In genomic region chr9:44610371-44610770, GRCm38 (mm10) we compare ENCODE assay signal across 27 mouse cellular contexts. TPM values are rescaled to one million over a fixed set of nuclear protein-coding genes. Genes with fewer than 3 reads are reported as not detected.
A peak's percentile ranks its signal among the peaks of the same experiment; 100 is the strongest.
DNase-seq lines count a peak whose midpoint lies in the region; ATAC-seq and TF ChIP-seq lines count a peak whose summit lies in the region.
"Had no signal": no experiment of that assay in that cellular context is flagged by ENCODE, and none has a peak within 500 bp of the region (broad histone marks: within the 10 kb centered on the region; RNA-seq: fewer than 3 reads in every experiment).

No protein-coding gene starts in this region.

- peaks cover 22% of the 10 kb centered on the region for H3K4me1 ChIP-seq in G1E (ENCODE audit: insufficient read depth, low read depth, low read length)
- H3K4me1 ChIP-seq in midbrain, embryonic 10.5 days: peaks cover 29% of the 10 kb centered on the region

- WGBS in midbrain, embryonic 10.5 days: 98% methylated on average over 25 of the region's 25 CpGs

- H3K4me3 ChIP-seq in G1E (ENCODE audit: low read depth, low read length): peak overlapping the region; percentile 13; the same call in 1 of the 2 replicates
- H3K4me3 ChIP-seq in midbrain, embryonic 10.5 days: no peak overlapping the region
- H3K4me3 ChIP-seq: embryonic facial prominence, embryonic 13.5 days; embryonic facial prominence, embryonic 15.5 days; erythroblast, embryonic 14.5 days; forebrain, embryonic 10.5 days; forebrain, embryonic 12.5 days had no signal

- no peak overlapping the region for H3K27ac ChIP-seq in midbrain, embryonic 10.5 days (replicated peaks)
- H3K27ac ChIP-seq: embryonic facial prominence, embryonic 13.5 days; embryonic facial prominence, embryonic 15.5 days; forebrain, embryonic 10.5 days; forebrain, embryonic 12.5 days had no signal

- no peaks in the 10 kb centered on the region for H3K9me3 ChIP-seq in G1E (replicated peaks)
- H3K9me3 ChIP-seq in midbrain, embryonic 10.5 days (replicated peaks): peaks cover 4% of the 10 kb centered on the region; the same call in 1 of the 2 replicates
- H3K9me3 ChIP-seq: embryonic facial prominence, embryonic 13.5 days; embryonic facial prominence, embryonic 15.5 days; forebrain, embryonic 10.5 days; forebrain, embryonic 12.5 days had no signal

- no peak for TF ChIP-seq CTCF in G1E (IDR thresholded peaks at IDR 0.05; ENCODE audit: low read depth, low read length)

- peaks cover 71% of the 10 kb centered on the region for H3K36me3 ChIP-seq in G1E (replicated peaks)
- H3K36me3 ChIP-seq in midbrain, embryonic 10.5 days: peaks cover 86% of the 10 kb centered on the region

- peak; percentile 88 for DNase-seq in heart, adult 11 months
- no peak for DNase-seq in heart, adult 18-20 months
- peak; percentile 59 for DNase-seq in ES-CJ7 (ENCODE audit: low read depth, low spot score)
- DNase-seq in G1E (ENCODE audit: low spot score): no peak
- DNase-seq in ZHBTc4 (ENCODE audit: low read depth, low spot score): peak; percentile 70
- no peak for DNase-seq in midbrain, embryonic 10.5 days (ENCODE audit: low spot score)
- no peak for DNase-seq in gastrocnemius, adult 8-10 months (ENCODE audit: low spot score in 2 of 2)
- no peak for DNase-seq in adrenal gland, postnatal 25 days
- DNase-seq: adrenal gland, adult 2 months; adrenal gland, postnatal 10 days; adrenal gland, postnatal 36 days; B cell, adult 2 months; cerebellum, adult 11-12 months; cerebellum, adult 2 months; cerebellum, adult 9-10 months; cerebellum, postnatal 25 days; embryo, embryonic 11 days had no signal

- no peaks in the 10 kb centered on the region for H3K27me3 ChIP-seq in G1E (ENCODE audit: insufficient read depth, low read length)
- no peaks in the 10 kb centered on the region for H3K27me3 ChIP-seq in midbrain, embryonic 10.5 days (ENCODE audit: low read depth, poor library complexity, severe bottlenecking)
- H3K27me3 ChIP-seq: CH12.LX; embryonic facial prominence, embryonic 13.5 days; embryonic facial prominence, embryonic 15.5 days; forebrain, embryonic 12.5 days had no signal

- no peak for ATAC-seq in G1E (ENCODE audit: extremely low read depth, insufficient number of reproducible peaks, low FRiP score, poor library complexity, severe bottlenecking)
- ATAC-seq: CD4-positive, CD25-positive, alpha-beta regulatory T cell, adult 4 months; forebrain, embryonic 14.5 days; forebrain, embryonic 16.5 days had no signal

RNA-seq across cellular contexts. Expression of gene Ddx6, which starts 5.7 kb away (rescaled TPM):
- 10 to 100 TPM; 89.2 to 90.7 TPM for total RNA-seq in heart, adult 18-20 months (2021)
- total RNA-seq in G1E (2014; fragmentation: Nextera tagmentation) (74.7 and 88.2 TPM in 2 replicates), G1E (2017) (49.9 and 54.5 TPM in 2 replicates)
- polyA plus RNA-seq in G1E (2012): 21.7 and 23.2 TPM in 2 replicates
- polyA plus RNA-seq in midbrain, embryonic 10.5 days (2016; fragmentation: Nextera tagmentation; extraction: Ambion mirVana): 19.5 and 19.7 TPM in 2 replicates
- total RNA-seq in gastrocnemius, adult 8-10 months (2022): 10 to 100 TPM; 71.3 to 85.3 (median 74.4) TPM
- total RNA-seq in adrenal gland, postnatal 25 days (2021): 126 and 145 TPM in 2 replicates

RNA-seq across cellular contexts. Expression of gene Cxcr5, which starts 48.7 kb away (rescaled TPM):
- total RNA-seq in heart, adult 18-20 months (2021): 1 to 10 TPM in 1 of 2 experiments, under 1 TPM in 1; 0.37 to 2.8 TPM
- not detected in 2 replicates for total RNA-seq in G1E (2014; fragmentation: Nextera tagmentation)
- 0.06 and 0.22 TPM in 2 replicates for total RNA-seq in G1E (2017)
- polyA plus RNA-seq in G1E (2012): not detected in 2 replicates
- polyA plus RNA-seq in midbrain, embryonic 10.5 days (2016; fragmentation: Nextera tagmentation; extraction: Ambion mirVana): not detected in 2 replicates
- total RNA-seq in gastrocnemius, adult 8-10 months (2022): not detected
- total RNA-seq in adrenal gland, postnatal 25 days (2021): 0.18 TPM in 1 of 2 replicates, not detected in the other
- total RNA-seq: adrenal gland, postnatal 36 days; MEL had no signal
- polyA plus RNA-seq: erythroblast, embryonic 14.5 days; forebrain, embryonic 14.5 days; forebrain, embryonic 16.5 days had no signal

Comparison
In these comparisons a context has a peak if more than half of its experiments do, and no peak if none do; other contexts are left out.
1. DNase-seq: peak in heart, adult 11 months (single experiment), ES-CJ7 (single experiment) and ZHBTc4 (single experiment); none in heart, adult 18-20 months (0 of 2), G1E (single experiment), midbrain, embryonic 10.5 days (single experiment), gastrocnemius, adult 8-10 months (0 of 2) and adrenal gland, postnatal 25 days (single experiment).